Mouse (Mus musculus) stomach, postnatal 0 days (tissue): ENCODE measurements around the gene Hspa12a.

Experiments used
- CTCF ChIP-seq: IDR thresholded peaks from 2 replicates; pipeline ENCODE4 v1.5.1; 2016; ENCODE audit warnings: antibody characterized with exemption, low read depth, mild to moderate bottlenecking, moderate library complexity
- EP300 ChIP-seq: optimal IDR thresholded peaks from 2 replicates; pipeline ENCODE3; 2016; ENCODE audit warnings: antibody characterized with exemption

- no peak for TF ChIP-seq CTCF
- TF ChIP-seq EP300 = no peak
Measured at GRCm38 (mm10) chr19:58758871-58759270, 184.6 kb downstream of the Hspa12a start.
